ENCODE assay signal across 16 mouse cellular contexts in genomic region chr1:81303389-81303788, GRCm38 (mm10).
DNase-seq lines count a peak whose midpoint lies in the region; ATAC-seq and TF ChIP-seq lines count a peak whose summit lies in the region.
"Had no signal": no experiment of that assay in that cellular context is flagged by ENCODE, and none has a peak within 500 bp of the region (broad histone marks: within the 10 kb centered on the region; RNA-seq: fewer than 3 reads in every experiment).

No protein-coding gene starts in this region.

- H3K4me2 ChIP-seq in forebrain, postnatal 0 days (ENCODE audit: low read depth), result no peak overlapping the region
- H3K4me2 ChIP-seq in forebrain, embryonic 11.5 days (ENCODE audit: low read depth, low read length, severe bottlenecking), result no peak overlapping the region
- no peak overlapping the region for H3K4me2 ChIP-seq in liver, postnatal 0 days (ENCODE audit: low read depth, low read length)
- no peak overlapping the region for H3K4me2 ChIP-seq in liver, embryonic 11.5 days
- no peak overlapping the region for H3K4me2 ChIP-seq in CH12.LX (ENCODE audit: insufficient read depth, low read depth, poor library complexity, severe bottlenecking)
- H3K4me2 ChIP-seq: heart, embryonic 11.5 days; liver, embryonic 15.5 days; stomach, embryonic 15.5 days had no signal

- H3K36me3 ChIP-seq in forebrain, postnatal 0 days (ENCODE audit: insufficient read depth), result no peaks in the 10 kb centered on the region
- no peaks in the 10 kb centered on the region for H3K36me3 ChIP-seq in forebrain, embryonic 11.5 days (ENCODE audit: control insufficient read depth, insufficient read depth, low read length)
- H3K36me3 ChIP-seq in liver, postnatal 0 days (replicated peaks; ENCODE audit: insufficient read depth, low read length), result no peaks in the 10 kb centered on the region
- no peaks in the 10 kb centered on the region for H3K36me3 ChIP-seq in liver, embryonic 11.5 days (ENCODE audit: control insufficient read depth, insufficient read depth, low read length)
- no peaks in the 10 kb centered on the region for H3K36me3 ChIP-seq in CH12.LX (replicated peaks in 1 of 2; ENCODE audit: control insufficient read depth in 1 of 2, insufficient read depth in 1 of 2, low read length in 1 of 2)
- H3K36me3 ChIP-seq: forebrain, embryonic 10.5 days; limb, embryonic 10.5 days; liver, embryonic 15.5 days; stomach, embryonic 15.5 days had no signal

- H3K27ac ChIP-seq in forebrain, postnatal 0 days (ENCODE audit: low read depth, low read length), result no peak overlapping the region
- no peak overlapping the region for H3K27ac ChIP-seq in forebrain, embryonic 11.5 days (ENCODE audit: low read depth, low read length)
- H3K27ac ChIP-seq in liver, postnatal 0 days (ENCODE audit: low read depth), result no peak overlapping the region
- H3K27ac ChIP-seq in liver, embryonic 11.5 days (ENCODE audit: low read depth, low read length), result no peak overlapping the region
- H3K27ac ChIP-seq in CH12.LX (ENCODE audit: insufficient read depth, low read depth), result no peak overlapping the region
- H3K27ac ChIP-seq: forebrain, embryonic 10.5 days; limb, embryonic 10.5 days; liver, embryonic 15.5 days; stomach, embryonic 15.5 days had no signal

- no peak overlapping the region for H3K4me3 ChIP-seq in forebrain, postnatal 0 days (ENCODE audit: low read depth, low read length)
- no peak overlapping the region for H3K4me3 ChIP-seq in forebrain, embryonic 11.5 days (ENCODE audit: low read depth, low read length)
- H3K4me3 ChIP-seq in liver, postnatal 0 days (ENCODE audit: low read depth, low read length), result no peak overlapping the region
- no peak overlapping the region for H3K4me3 ChIP-seq in liver, embryonic 11.5 days (ENCODE audit: low read depth, low read length)
- no peak overlapping the region for H3K4me3 ChIP-seq in CH12.LX (replicated peaks in 1 of 3; ENCODE audit: low read depth in 2 of 3, low read length in 2 of 3, poor library complexity in 1 of 3)
- H3K4me3 ChIP-seq: forebrain, embryonic 10.5 days; limb, embryonic 10.5 days; liver, embryonic 15.5 days; stomach, embryonic 15.5 days had no signal

- H3K27me3 ChIP-seq in forebrain, postnatal 0 days (ENCODE audit: insufficient read depth, low read length), result no peaks in the 10 kb centered on the region
- H3K27me3 ChIP-seq in forebrain, embryonic 11.5 days (ENCODE audit: control insufficient read depth, insufficient read depth, low read length), result no peaks in the 10 kb centered on the region
- H3K27me3 ChIP-seq in liver, postnatal 0 days (ENCODE audit: insufficient read depth, low read length), result no peaks in the 10 kb centered on the region
- no peaks in the 10 kb centered on the region for H3K27me3 ChIP-seq in liver, embryonic 11.5 days (replicated peaks; ENCODE audit: control insufficient read depth, insufficient read depth, low read length)
- no peaks in the 10 kb centered on the region for H3K27me3 ChIP-seq in CH12.LX (replicated peaks)
- H3K27me3 ChIP-seq: liver, embryonic 15.5 days; stomach, embryonic 15.5 days had no signal

- TF ChIP-seq EP300 in liver, postnatal 0 days (IDR thresholded peaks at IDR 0.05; ENCODE audit: low read depth), result no peak
- no peak for TF ChIP-seq EP300 in CH12.LX (IDR thresholded peaks at IDR 0.05; ENCODE audit: low read length)

- TF ChIP-seq RAD21 in CH12.LX (IDR thresholded peaks at IDR 0.05; ENCODE audit: low read depth, low read length), result peak; percentile 42

- no peak for TF ChIP-seq POLR2A in CH12.LX (IDR thresholded peaks at IDR 0.05; ENCODE audit: low read depth, low read length)
- no peak for TF ChIP-seq POLR2A in brain, embryonic 14.5 days (IDR thresholded peaks at IDR 0.05; ENCODE audit: borderline replicate concordance, extremely low read depth, insufficient read depth, insufficient read length, poor library complexity, severe bottlenecking)

- dilution Hi-C loops in CH12.LX (cut with MboI; ENCODE audit: extremely low pct_ligation_motif_present, extremely low pct_unique_long_range_greater_than_20kb, low sequenced_read_pairs), result no loop called here

- in situ Hi-C loops in CH12.LX (cut with MboI; ENCODE audit: low pct_ligation_motif_present, low pct_unique_long_range_greater_than_20kb, low sequenced_read_pairs), result loop anchor here (25.0 kb wide), 1 partner anchor 984 kb away; the partner anchor contains the start of gene Irs1

- no peaks in the 10 kb centered on the region for H3K9me3 ChIP-seq in forebrain, postnatal 0 days (ENCODE audit: low read length)
- H3K9me3 ChIP-seq in forebrain, embryonic 11.5 days (ENCODE audit: control insufficient read depth, low read length), result no peaks in the 10 kb centered on the region
- H3K9me3 ChIP-seq in liver, postnatal 0 days (ENCODE audit: low read length), result no peaks in the 10 kb centered on the region
- no peaks in the 10 kb centered on the region for H3K9me3 ChIP-seq in liver, embryonic 11.5 days (ENCODE audit: control insufficient read depth, low read length)
- no peaks in the 10 kb centered on the region for H3K9me3 ChIP-seq in CH12.LX (replicated peaks; ENCODE audit: low read length)
- H3K9me3 ChIP-seq: forebrain, embryonic 10.5 days; limb, embryonic 10.5 days; liver, embryonic 15.5 days; stomach, embryonic 15.5 days had no signal

- H3K79me2 ChIP-seq in CH12.LX (replicated peaks; ENCODE audit: control insufficient read depth, extremely low read depth, insufficient read depth, poor library complexity, severe bottlenecking), result no peaks in the 10 kb centered on the region

- TF ChIP-seq CTCF in forebrain, postnatal 0 days (IDR thresholded peaks at IDR 0.05; ENCODE audit: low read depth), result peak; percentile 34
- 0 out of 2 replicates have a peak, but pooled peaks have one; percentile 22 for TF ChIP-seq CTCF in liver, postnatal 0 days (IDR thresholded peaks at IDR 0.05; ENCODE audit: low read depth)
- peak in 1 of 2 experiments; percentile 58; a peak in 2 of 4 replicates for TF ChIP-seq CTCF in CH12.LX (conservative IDR thresholded peaks at IDR 0.05 in 1 of 2, IDR thresholded peaks at IDR 0.05 in 1 of 2; ENCODE audit: low read depth in 2 of 2, low read length in 2 of 2)
- TF ChIP-seq CTCF in brain, embryonic 14.5 days (IDR thresholded peaks at IDR 0.05; ENCODE audit: borderline replicate concordance, extremely low read depth, insufficient read depth, insufficient read length), result peak; percentile 21; the same call in 1 of the 2 replicates

- DNase-seq in forebrain, postnatal 0 days, result no peak
- no peak for DNase-seq in forebrain, embryonic 11.5 days (ENCODE audit: low spot score)
- no peak for DNase-seq in liver, postnatal 0 days
- DNase-seq in liver, embryonic 11.5 days (ENCODE audit: low spot score), result no peak
- DNase-seq in CH12.LX (ENCODE audit: extremely low read depth), result peak; percentile 78
- DNase-seq in brain, embryonic 14.5 days (ENCODE audit: low read depth), result peak; percentile 45
- no peak for DNase-seq in testis, postnatal 14 days (ENCODE audit: low spot score)
- DNase-seq in adrenal gland, postnatal 10 days, result no peak
- DNase-seq: adrenal gland, postnatal 36 days; cerebellum, adult 11-12 months; kidney, adult 11 months had no signal

- WGBS in forebrain, postnatal 0 days, result 54% methylated on average over 3 of the region's 3 CpGs
- 61% methylated on average over 3 of the region's 3 CpGs for WGBS in forebrain, embryonic 11.5 days
- 49% methylated on average over 3 of the region's 3 CpGs for WGBS in liver, postnatal 0 days (ENCODE audit: insufficient replicate concordance)
- 60% methylated on average over 3 of the region's 3 CpGs for WGBS in liver, embryonic 11.5 days

- no peak overlapping the region for H3K9ac ChIP-seq in forebrain, postnatal 0 days
- no peak overlapping the region for H3K9ac ChIP-seq in forebrain, embryonic 11.5 days (ENCODE audit: low read length)
- no peak overlapping the region for H3K9ac ChIP-seq in liver, postnatal 0 days (replicated peaks)
- no peak overlapping the region for H3K9ac ChIP-seq in liver, embryonic 11.5 days (ENCODE audit: low read depth, low read length)
- no peak overlapping the region for H3K9ac ChIP-seq in CH12.LX (ENCODE audit: insufficient read depth, low read depth)
- H3K9ac ChIP-seq: liver, embryonic 15.5 days; stomach, embryonic 15.5 days had no signal

- no peak for ATAC-seq in forebrain, postnatal 0 days
- no peak for ATAC-seq in forebrain, embryonic 11.5 days (replicated peaks; ENCODE audit: low FRiP score)
- ATAC-seq in liver, postnatal 0 days, result no peak
- no peak for ATAC-seq in liver, embryonic 11.5 days (replicated peaks; ENCODE audit: low FRiP score)

- H3K4me1 ChIP-seq in forebrain, postnatal 0 days (ENCODE audit: insufficient read depth), result no peaks in the 10 kb centered on the region
- no peaks in the 10 kb centered on the region for H3K4me1 ChIP-seq in forebrain, embryonic 11.5 days (replicated peaks; ENCODE audit: control insufficient read depth, insufficient read depth, low read length)
- H3K4me1 ChIP-seq in liver, postnatal 0 days (ENCODE audit: insufficient read depth), result no peaks in the 10 kb centered on the region
- no peaks in the 10 kb centered on the region for H3K4me1 ChIP-seq in liver, embryonic 11.5 days (replicated peaks; ENCODE audit: control insufficient read depth, insufficient read depth, low read length)
- peaks cover 0 to 27% of the 10 kb centered on the region in 2 experiments; a peak in 2 of 4 replicates for H3K4me1 ChIP-seq in CH12.LX (ENCODE audit: control insufficient read depth in 1 of 2, insufficient read depth in 2 of 2)
- H3K4me1 ChIP-seq: forebrain, embryonic 10.5 days; limb, embryonic 10.5 days; liver, embryonic 15.5 days; stomach, embryonic 15.5 days had no signal

TF ChIP-seq in CH12.LX, 34 proteins besides CTCF, POLR2A, EP300 and RAD21:
- TF ChIP-seq CHD2 (IDR thresholded peaks at IDR 0.05; ENCODE audit: low read length), result no peak
- no peak for TF ChIP-seq PAX5 (IDR thresholded peaks at IDR 0.05; ENCODE audit: low read length)
- no peak for TF ChIP-seq TBP (conservative IDR thresholded peaks at IDR 0.05; ENCODE audit: low read depth, low read length)

Comparison
In these comparisons a context has a peak if more than half of its experiments do, and no peak if none do; other contexts are left out.
1. DNase-seq: peak in CH12.LX (single experiment) and brain, embryonic 14.5 days (single experiment); none in forebrain, postnatal 0 days (single experiment), forebrain, embryonic 11.5 days (single experiment), liver, postnatal 0 days (single experiment), liver, embryonic 11.5 days (single experiment), testis, postnatal 14 days (single experiment) and adrenal gland, postnatal 10 days (single experiment).